Mouse (Mus musculus) liver, postnatal 0 days (tissue): ENCODE data around the gene Ifi206. TPM values are rescaled to one million over a fixed set of nuclear protein-coding genes. Genes with fewer than 3 reads are reported as not detected.

Source experiments
- ATAC-seq: fragments of 200-750 bp; cut with Nextera tagmentation; 2 replicates; pipeline ENCODE4 v1.8.0; 2017; ENCODE audit warnings: mild to moderate bottlenecking, moderate library complexity
- DNase-seq: peaks from one replicate; pipeline ENCODE4 v3.0.0-alpha.2; 2016
- H3K27ac ChIP-seq: fragments of 300-500 bp; sonication (generic); 2 replicates; pipeline ENCODE4 v1.5.1; 2014; ENCODE audit warnings: antibody characterized with exemption, moderate library complexity, mild to moderate bottlenecking, low read depth
- H3K27me3 ChIP-seq: fragments of 300-500 bp; sonication (generic); 2 replicates; pipeline ENCODE4 v1.6.1; 2014; ENCODE audit warnings: low read length, control low read depth, mixed read lengths; ENCODE audit not compliant: insufficient read depth
- H3K36me3 ChIP-seq: fragments of 300-500 bp; sonication (generic); replicated peaks from 2 replicates; pipeline ENCODE4 v1.6.1; 2014; ENCODE audit warnings: mild to moderate bottlenecking, control low read depth, low read length, moderate library complexity, mixed read lengths; ENCODE audit not compliant: insufficient read depth
- H3K4me1 ChIP-seq: fragments of 300-500 bp; sonication (generic); 2 replicates; pipeline ENCODE4 v1.6.1; 2014; ENCODE audit warnings: antibody characterized with exemption, mild to moderate bottlenecking, control low read depth; ENCODE audit not compliant: insufficient read depth
- H3K4me2 ChIP-seq: fragments of 300-500 bp; sonication (generic); 2 replicates; pipeline ENCODE4 v1.6.1; 2014; ENCODE audit warnings: low read depth, mild to moderate bottlenecking, low read length, moderate library complexity, mixed read lengths
- H3K4me3 ChIP-seq: fragments of 300-500 bp; sonication (generic); 2 replicates; pipeline ENCODE4 v1.5.1; 2014; ENCODE audit warnings: low read depth, low read length
- H3K9ac ChIP-seq: fragments of 300-500 bp; sonication (generic); replicated peaks from 2 replicates; pipeline ENCODE4 v1.6.1; 2014; ENCODE audit warnings: mild to moderate bottlenecking, moderate library complexity
- H3K9me3 ChIP-seq: fragments of 300-500 bp; sonication (generic); 2 replicates; pipeline ENCODE4 v1.6.1; 2016; ENCODE audit warnings: mild to moderate bottlenecking, control low read depth, low read length, mixed read lengths
- CTCF ChIP-seq: sonication (generic); IDR thresholded peaks from 2 replicates; pipeline ENCODE4 v1.5.1; 2016; ENCODE audit warnings: antibody characterized with exemption, low read depth
- EP300 ChIP-seq: IDR thresholded peaks from 2 replicates; pipeline ENCODE4 v1.6.1; 2016; ENCODE audit warnings: antibody characterized with exemption, low read depth, mild to moderate bottlenecking
- WGBS: fragments of 180-500 bp; shearing (Covaris S2); extraction: QIAGEN DNeasy Blood & Tissue Kit; methylation state at CpG from one replicate; pipeline ENCODE4 v1.1.7; 2014; ENCODE audit not compliant: insufficient replicate concordance; 5-methylcytosine and 5-hydroxymethylcytosine counted together
- microRNA-seq: library from miRNA; unstranded; fragments of <30 nt; microRNA quantifications from one replicate; pipeline ENCODE4, GENCODE M21; 2016
- polyA plus RNA-seq: library from polyadenylated mRNA; unstranded; fragments of >200 nt; fragmentation: Nextera tagmentation; extraction: Ambion mirVana; gene quantifications from 2 replicates; pipeline ENCODE4 v1.2.1, GENCODE M21; 2015

Gene Ifi206
- polyA plus RNA-seq, 1 experiment from 2014 or later = 0.33 TPM

- 37% methylated on average over 6 of the region's 6 CpGs for WGBS
- TF ChIP-seq CTCF = no peak
- no peak for TF ChIP-seq EP300
- Histone ChIP-seq H3K4me3 (peak overlapping the region; percentile 17), H3K36me3 (no peaks in the 10 kb centered on the region), H3K27ac (0 out of 2 replicates have a peak overlapping the region, but pooled peaks have one; percentile 29), H3K4me1 (peaks cover 10% of the 10 kb centered on the region), H3K4me2 (peak overlapping the region; percentile 22; the same call in 1 of the 2 replicates), H3K27me3 (no peaks in the 10 kb centered on the region), H3K9ac (no peak overlapping the region), H3K9me3 (no peaks in the 10 kb centered on the region)
- peak; percentile 28 for ATAC-seq
- DNase-seq = peak; percentile 50
Measured at GRCm38 (mm10) chr1:173420374-173420773, 70.5 kb downstream of the Ifi206 start.

- H3K27me3 ChIP-seq = no peaks in the 10 kb centered on the region
- TF ChIP-seq CTCF (no peak), EP300 (no peak)
- H3K4me1 ChIP-seq = peaks cover 10% of the 10 kb centered on the region
- H3K9me3 ChIP-seq = no peaks in the 10 kb centered on the region
- H3K9ac ChIP-seq = peak overlapping the region; percentile 38
- H3K4me2 ChIP-seq = peak overlapping the region; percentile 52
- peak; percentile 23 for DNase-seq
- peak; percentile 98 for ATAC-seq
- H3K36me3 ChIP-seq = no peaks in the 10 kb centered on the region
- H3K4me3 ChIP-seq = 0 out of 2 replicates have a peak overlapping the region, but pooled peaks have one; percentile 5
- H3K27ac ChIP-seq = peak overlapping the region; percentile 77
- 66% methylated on average over 1 of the region's 1 CpGs for WGBS
Measured at GRCm38 (mm10) chr1:173418936-173419621, 71.8 kb downstream of the Ifi206 start.

GRCm38 (mm10) chr1:173418516-173418915 is 72.3 kb downstream of the Ifi206 start:
- ATAC-seq = peak; percentile 20
- no peak overlapping the region for H3K4me3 ChIP-seq
- no peaks in the 10 kb centered on the region for H3K9me3 ChIP-seq
- no peak overlapping the region; the same call in 1 of the 2 replicates for H3K27ac ChIP-seq
- no peaks in the 10 kb centered on the region for H3K36me3 ChIP-seq
- no peak overlapping the region for H3K9ac ChIP-seq
- WGBS = 76% methylated on average over 3 of the region's 3 CpGs
- DNase-seq = no peak
- no peak for TF ChIP-seq CTCF
- TF ChIP-seq EP300 = no peak
- H3K4me1 ChIP-seq = peaks cover 10% of the 10 kb centered on the region
- H3K4me2 ChIP-seq = no peak overlapping the region
- H3K27me3 ChIP-seq = no peaks in the 10 kb centered on the region

Small RNA genes within 50 kb of the gene (microRNA-seq; reads per million reads assigned to microRNA genes)
- gene Gm44481 = not detected

Other genes with a start within 250 kb of the Ifi206 start
- not detected in 2 replicates for gene Olfr418, start 225.0 kb downstream of the Ifi206 start, polyA plus RNA-seq
- not detected in 2 replicates for gene Mptx2, start 213.3 kb downstream of the Ifi206 start, polyA plus RNA-seq
- gene Ackr1, start 157.3 kb downstream of the Ifi206 start, polyA plus RNA-seq = 16.9 and 21.8 TPM in 2 replicates
- 4.6 and 4.7 TPM in 2 replicates for gene Aim2, start 140.2 kb downstream of the Ifi206 start, polyA plus RNA-seq
- gene Cadm3, start 123.3 kb downstream of the Ifi206 start, polyA plus RNA-seq = 0.49 and 0.61 TPM in 2 replicates
- 0.14 and 0.18 TPM in 2 replicates for gene Ifi214, start 44.9 kb upstream of the Ifi206 start, polyA plus RNA-seq
- 0.75 and 1.5 TPM in 2 replicates for gene Ifi213, start 108.2 kb upstream of the Ifi206 start, polyA plus RNA-seq
- gene Ifi209, start 139.9 kb upstream of the Ifi206 start, polyA plus RNA-seq = 2.4 and 2.5 TPM in 2 replicates
- 0.05 TPM in 1 of 2 replicates, not detected in the other for gene Ifi208, start 182.6 kb upstream of the Ifi206 start, polyA plus RNA-seq